Mouse (Mus musculus) adrenal gland, postnatal 14 days (tissue): ENCODE results near the gene Qrfp. TPM values are rescaled to one million over a fixed set of nuclear protein-coding genes. Genes with fewer than 3 reads are reported as not detected.

Experiments used
- DNase-seq: peaks from one replicate; pipeline ENCODE4 v3.0.0; 2021; ENCODE audit warnings: mixed read lengths
- total RNA-seq: library from RNA; stranded (reverse); gene quantifications from 2 replicates; pipeline ENCODE4 v1.2.3, GENCODE M21; 2021

Gene Qrfp
- total RNA-seq, 1 experiment from 2014 or later = not detected

GRCm38 (mm10) chr2:31814699-31815098 lies 4.3 kb upstream of the Qrfp start:
- no peak for DNase-seq

- DNase-seq = no peak
Observed at GRCm38 (mm10) chr2:31813641-31814040, 3.3 kb upstream of the Qrfp start.

- DNase-seq = no peak
Observed at GRCm38 (mm10) chr2:31811086-31811958, 942 bp upstream of the Qrfp start.

- DNase-seq = no peak
Observed at GRCm38 (mm10) chr2:31809358-31809740, 1.0 kb downstream of the Qrfp start.

GRCm38 (mm10) chr2:31808410-31809357 lies 1.7 kb downstream of the Qrfp start:
- DNase-seq = no peak

GRCm38 (mm10) chr2:31806639-31807382 lies 3.6 kb downstream of the Qrfp start:
- no peak for DNase-seq

GRCm38 (mm10) chr2:31803480-31803879 lies 6.9 kb downstream of the Qrfp start:
- no peak for DNase-seq

GRCm38 (mm10) chr2:31802811-31803210 lies 7.6 kb downstream of the Qrfp start:
- no peak for DNase-seq

GRCm38 (mm10) chr2:31801416-31801815 lies 9.0 kb downstream of the Qrfp start:
- DNase-seq = no peak

GRCm38 (mm10) chr2:31796943-31797342 lies 13.4 kb downstream of the Qrfp start:
- no peak for DNase-seq

- DNase-seq = no peak
Observed at GRCm38 (mm10) chr2:31792611-31793010, 17.8 kb downstream of the Qrfp start.

GRCm38 (mm10) chr2:31791260-31791659 lies 19.1 kb downstream of the Qrfp start:
- DNase-seq = no peak

- DNase-seq = no peak
Observed at GRCm38 (mm10) chr2:31790728-31791251, 19.6 kb downstream of the Qrfp start.

GRCm38 (mm10) chr2:31789215-31789614 lies 21.2 kb downstream of the Qrfp start:
- DNase-seq = no peak

GRCm38 (mm10) chr2:31788227-31788626 lies 22.2 kb downstream of the Qrfp start:
- no peak for DNase-seq

- peak; percentile 90 for DNase-seq
Observed at GRCm38 (mm10) chr2:31787029-31787428, 23.4 kb downstream of the Qrfp start.

- peak; percentile 84 for DNase-seq
Observed at GRCm38 (mm10) chr2:31785074-31785473, 25.3 kb downstream of the Qrfp start.

- DNase-seq = no peak
Observed at GRCm38 (mm10) chr2:31782958-31783602, 27.3 kb downstream of the Qrfp start.

- DNase-seq = no peak
Observed at GRCm38 (mm10) chr2:31779258-31779657, 31.1 kb downstream of the Qrfp start.

- no peak for DNase-seq
Observed at GRCm38 (mm10) chr2:31776479-31776878, 33.9 kb downstream of the Qrfp start.

- peak; percentile 88 for DNase-seq
Observed at GRCm38 (mm10) chr2:31770781-31771441, 39.5 kb downstream of the Qrfp start.
